Mouse (Mus musculus): ENCODE results near the gene Olfr323.

GRCm38 (mm10) chr11:58630401-58630800, at the start of gene Olfr323:
- TF ChIP-seq CTCF (IDR thresholded peaks at IDR 0.05; ENCODE audit: extremely low read depth, insufficient read depth, low read length) = no peak
- no peak for TF ChIP-seq POLR2A (IDR thresholded peaks at IDR 0.05; ENCODE audit: extremely low read depth, insufficient read depth, low read length)
